Mouse (Mus musculus) ES-Bruce4 (cell line): Measurements from ENCODE around the gene Nr6a1.

Experiments used
- CTCF ChIP-seq: IDR thresholded peaks from one replicate; pipeline ENCODE4 v1.8.1; 2011; ENCODE audit warnings: low read depth, low read length
- POLR2A ChIP-seq: IDR thresholded peaks from one replicate; pipeline ENCODE4 v1.8.1; 2011; ENCODE audit warnings: low read length; ENCODE audit not compliant: insufficient read depth

- no peak for TF ChIP-seq POLR2A
- no peak for TF ChIP-seq CTCF
Measured at GRCm38 (mm10) chr2:38797087-38797624, 130.3 kb downstream of the Nr6a1 start.
